Mouse (Mus musculus): ENCODE data around the gene Dact2.

Dact2 gene

GRCm38 (mm10) chr17:14173459-14173858 lies 30.6 kb downstream of the Dact2 start:
- no peak for DNase-seq

DNA sequence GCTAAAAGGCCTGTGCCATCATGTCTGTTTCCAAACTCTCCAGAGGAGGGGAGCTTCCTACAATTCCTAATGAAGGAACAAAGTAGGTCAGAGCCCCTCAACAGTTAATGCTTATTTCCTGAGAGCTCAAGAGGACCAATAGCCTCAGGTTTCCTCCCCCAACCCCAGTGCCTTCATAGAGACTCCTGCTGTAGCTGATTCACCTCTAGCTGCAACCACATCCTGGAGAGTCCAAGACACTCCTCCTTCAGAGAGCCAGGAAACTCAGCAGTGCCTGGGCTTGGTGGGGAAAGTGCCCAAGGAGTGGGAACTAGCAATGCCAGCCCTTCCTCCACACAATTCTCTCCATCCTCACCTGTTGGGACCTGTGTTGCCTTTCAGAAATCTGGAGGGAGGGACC lies 31.4 kb downstream of the Dact2 start:
- no peak for DNase-seq

- DNase-seq: no peak
These were observed 31.9 kb downstream of the Dact2 start for GRCm38 (mm10) chr17:14172184-14172583.

- no peak for DNase-seq
These were observed 33.1 kb downstream of the Dact2 start for GRCm38 (mm10) chr17:14170961-14171479.

DNA sequence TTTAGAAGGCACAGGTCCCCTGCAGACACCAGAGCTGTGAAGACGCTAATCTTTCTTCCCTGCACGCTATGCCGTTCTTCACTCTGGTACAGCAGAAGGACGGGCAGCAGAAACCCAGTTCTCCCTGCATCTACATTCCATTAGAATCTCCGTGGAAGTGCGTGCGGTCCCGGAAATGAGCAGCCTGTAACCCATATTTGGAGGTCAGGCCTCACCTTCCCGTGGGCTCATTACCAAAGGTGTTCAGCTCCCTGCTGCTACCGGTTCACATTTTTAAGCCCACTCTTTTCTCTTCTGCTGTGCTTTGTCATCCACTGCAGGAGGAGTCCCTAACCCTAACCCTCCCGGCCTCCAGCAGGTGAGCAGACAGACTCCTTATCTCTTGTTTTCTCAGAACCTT lies 34.7 kb downstream of the Dact2 start:
- no peak for DNase-seq

- no peak for DNase-seq
These were observed 36.5 kb downstream of the Dact2 start for GRCm38 (mm10) chr17:14167594-14167993.

DNA sequence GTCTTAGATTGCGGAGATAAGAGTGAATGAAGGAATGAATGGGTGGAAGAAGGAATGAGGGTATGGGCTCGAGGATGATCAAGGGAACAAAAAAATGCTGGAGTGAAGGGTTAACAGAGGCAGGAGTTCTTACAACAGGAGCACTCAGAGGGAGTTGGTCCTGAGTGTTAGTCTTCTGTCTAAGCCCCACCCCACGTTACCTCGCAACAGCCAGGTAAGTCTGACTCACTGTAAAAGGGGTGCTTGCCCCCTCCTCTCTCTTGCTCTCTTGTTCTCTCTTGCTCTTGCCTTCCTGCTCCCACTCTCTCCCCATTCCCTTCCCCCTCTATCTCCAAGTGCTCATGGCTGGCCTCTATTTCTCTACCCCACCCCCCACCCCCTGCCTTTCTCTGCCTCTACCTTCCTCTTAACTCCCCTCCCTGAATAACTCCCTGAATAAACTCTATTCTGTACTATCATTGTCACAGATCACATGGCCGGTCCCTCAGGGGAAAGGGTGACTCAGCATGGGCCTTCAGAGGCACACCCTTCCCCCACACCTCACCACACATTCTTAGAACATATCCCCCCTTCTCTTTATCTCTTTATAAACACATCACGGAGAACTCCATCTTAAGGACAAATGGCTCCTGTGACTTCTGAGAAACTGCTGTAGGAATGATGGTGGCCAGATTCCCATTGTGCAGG lies 37.2 kb downstream of the Dact2 start:
- DNase-seq: no peak

- DNase-seq: no peak
These were observed 38.0 kb downstream of the Dact2 start for GRCm38 (mm10) chr17:14165934-14166610.

DNA sequence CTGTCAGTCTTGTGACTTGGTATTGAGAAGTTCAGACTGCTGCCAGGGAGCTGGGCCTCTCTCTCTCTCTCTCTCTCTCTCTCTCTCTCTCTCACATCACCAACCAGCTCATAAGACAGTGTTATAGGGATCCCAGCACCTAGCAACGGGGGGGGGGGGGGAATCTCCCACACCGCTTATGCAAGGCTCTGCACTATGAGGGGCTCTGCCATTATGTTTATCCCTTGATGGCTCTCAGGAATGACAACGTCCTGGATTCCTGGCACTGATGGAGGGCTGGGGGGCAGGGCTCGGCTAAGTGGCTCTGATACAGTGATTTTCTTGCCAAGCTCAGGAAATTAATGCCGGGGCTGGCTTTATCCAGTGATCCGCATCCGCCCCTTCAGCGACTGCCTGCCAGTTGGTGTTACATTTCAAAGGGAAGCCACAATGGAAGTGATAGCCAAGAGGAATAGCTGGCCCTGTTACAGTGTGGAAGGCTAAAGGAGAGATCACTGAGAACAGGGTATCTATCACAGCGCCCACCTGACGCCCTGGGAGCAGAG lies 38.7 kb downstream of the Dact2 start:
- DNase-seq: peak; percentile 81

- DNase-seq: no peak
These were observed 43.3 kb downstream of the Dact2 start for GRCm38 (mm10) chr17:14160846-14161245.

DNA sequence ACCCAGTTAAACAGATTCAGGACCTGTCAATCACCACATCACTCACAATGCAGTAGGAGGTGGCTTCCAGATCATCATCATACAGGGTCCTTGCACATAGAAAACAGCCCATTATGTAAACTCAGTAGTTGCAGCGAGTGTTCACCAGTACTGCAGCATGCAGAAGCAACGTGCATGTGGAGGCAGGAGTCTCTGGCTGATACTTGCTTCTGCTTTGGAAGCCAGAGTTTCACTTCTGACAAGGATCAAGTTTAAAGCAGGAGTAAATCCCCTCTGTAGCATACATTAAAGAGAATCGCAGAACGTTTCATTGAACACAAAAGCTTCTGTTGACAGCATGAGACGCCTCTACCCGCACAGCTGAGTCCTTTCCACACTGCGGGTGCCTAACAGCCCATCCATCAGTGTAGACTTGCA lies 46.3 kb downstream of the Dact2 start:
- peak; percentile 57 for DNase-seq
